Mouse (Mus musculus): ENCODE data around the gene Krt78.
A peak's percentile ranks its signal among the peaks of the same experiment; 100 is the strongest.

Krt78 gene

DNA sequence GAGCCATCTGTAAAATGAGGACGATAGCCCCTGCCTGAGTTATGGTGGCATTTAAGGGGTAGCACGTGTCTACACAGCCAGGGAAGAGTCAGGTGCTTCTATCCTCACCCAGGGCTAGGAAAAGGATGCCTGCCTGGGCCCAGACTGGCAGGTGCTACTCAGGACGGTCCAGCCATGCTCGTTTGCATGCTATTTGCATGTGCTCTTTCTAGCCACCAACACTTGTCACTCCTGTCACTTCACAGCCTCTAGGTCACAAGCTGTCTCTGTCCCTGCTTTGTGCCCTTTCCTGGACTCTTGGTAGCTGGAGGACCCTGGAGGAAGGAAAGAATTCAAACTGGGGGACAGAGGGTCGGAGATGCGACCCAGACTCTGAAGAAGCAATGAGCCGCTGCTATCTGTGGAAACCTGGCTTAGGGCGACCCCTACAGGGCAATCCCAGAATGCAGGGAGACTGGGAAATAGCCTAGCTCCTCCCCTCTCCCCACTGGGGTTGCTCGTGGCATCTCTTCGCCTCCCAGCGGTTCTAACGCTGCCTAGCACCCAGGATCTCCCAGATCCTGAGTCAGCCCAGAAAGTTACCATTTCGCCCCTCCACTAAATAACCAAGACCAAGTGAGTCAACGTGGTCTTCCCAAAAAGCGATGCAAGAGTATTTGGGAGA is 19.5 kb upstream of the Krt78 start:
- DNase-seq (ENCODE audit: low read depth, low spot score), result peak; percentile 98

DNA sequence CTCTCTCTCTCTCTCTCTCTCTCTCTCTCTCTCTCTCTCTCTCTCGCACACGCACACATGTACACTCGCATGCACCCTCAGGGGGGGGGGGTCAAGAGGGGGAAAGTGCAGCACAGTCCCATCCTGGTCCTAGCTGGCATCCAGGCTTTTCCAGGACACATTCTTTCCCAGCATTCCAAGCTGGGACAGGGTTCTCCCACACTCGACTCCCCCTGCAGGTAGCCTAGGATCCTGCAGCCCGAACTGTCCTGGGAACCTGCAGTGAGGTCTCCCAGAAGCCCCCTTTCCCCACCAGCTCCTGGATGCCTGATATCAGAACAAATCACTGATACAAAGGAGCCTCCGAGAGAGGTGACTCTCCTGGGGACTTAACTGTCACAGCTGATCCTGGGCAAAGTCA is 16.4 kb upstream of the Krt78 start:
- peak; percentile 61 for DNase-seq (ENCODE audit: low read depth, low spot score)

DNA sequence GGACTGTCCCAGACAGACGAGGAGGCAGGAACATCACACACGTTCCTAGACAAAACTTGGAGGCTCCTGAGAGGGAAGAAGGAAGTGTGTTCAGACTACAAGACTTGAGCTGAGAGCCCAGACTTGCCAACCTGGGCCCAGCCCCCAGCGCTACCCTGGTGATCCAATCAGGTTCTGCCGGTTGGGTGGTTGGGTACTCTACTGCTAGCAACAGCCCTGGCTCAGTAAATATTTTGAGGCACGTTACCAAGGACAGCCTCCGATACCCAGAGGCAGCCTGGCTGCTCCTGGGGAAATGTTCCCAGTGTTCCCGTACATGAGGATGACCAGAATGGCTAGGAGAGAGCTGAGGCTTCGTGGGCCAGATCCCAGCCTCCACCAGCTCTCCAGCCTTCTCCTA is 12.7 kb upstream of the Krt78 start:
- DNase-seq (ENCODE audit: low read depth, low spot score), result no peak

- no peak for DNase-seq (ENCODE audit: low read depth, low spot score)
Observed at GRCm38 (mm10) chr15:101958891-101959290, 4.8 kb upstream of the Krt78 start.

DNA sequence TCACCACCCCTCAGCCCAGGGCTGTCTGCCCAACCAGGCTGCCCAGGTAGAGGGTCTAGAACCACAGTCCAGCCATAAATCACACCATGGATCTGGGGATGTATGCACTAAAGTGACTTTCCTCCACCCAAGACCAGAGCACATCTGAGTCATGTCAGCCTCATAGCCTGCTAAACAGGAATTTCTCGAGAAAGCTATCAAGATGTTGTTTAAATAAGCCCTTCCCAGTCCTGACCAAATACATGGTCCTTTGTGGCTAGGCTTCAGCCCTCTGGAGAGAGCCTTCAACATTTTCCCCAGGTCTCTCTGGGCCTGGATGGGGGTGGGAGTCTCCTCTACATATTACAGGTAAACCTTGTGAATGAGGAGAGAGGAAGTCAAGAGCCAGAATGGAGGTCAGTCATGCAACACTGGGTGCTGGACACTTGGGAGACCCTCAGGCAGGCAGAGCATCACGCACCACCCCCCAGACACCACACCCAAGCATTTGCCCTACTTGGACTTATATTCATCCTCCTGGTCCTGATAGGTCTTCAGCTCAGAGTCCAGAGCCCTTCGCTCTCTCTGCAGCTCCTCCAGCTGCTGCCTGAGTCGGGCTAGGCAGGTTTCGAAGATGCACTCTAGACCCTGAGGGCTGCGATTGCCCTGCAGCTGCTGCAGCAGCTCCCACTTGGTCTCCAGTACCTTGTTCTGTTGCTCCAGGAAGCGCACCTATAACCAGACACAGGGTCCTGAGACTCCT is 1.2 kb downstream of the Krt78 start:
- no peak for DNase-seq (ENCODE audit: low read depth, low spot score)

DNA sequence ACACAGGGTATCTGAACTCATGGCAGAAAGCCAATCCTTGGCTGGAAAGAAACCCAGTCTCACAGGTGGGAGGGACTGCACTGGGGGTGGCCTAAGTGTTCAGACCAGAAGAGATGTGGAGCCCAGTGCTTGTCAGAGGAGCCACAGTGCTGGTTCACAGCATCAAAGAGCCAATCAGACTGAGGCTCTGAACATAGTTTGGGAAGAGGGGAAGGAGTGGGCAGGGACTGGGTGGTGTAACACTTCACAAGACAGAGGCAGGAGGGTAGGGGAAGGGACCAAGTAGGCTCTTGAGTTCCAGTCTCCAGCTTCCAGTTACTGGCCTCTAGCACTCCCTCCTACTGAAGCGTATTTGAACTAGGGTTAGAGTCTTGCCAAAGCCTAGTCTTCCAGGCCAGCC is 8.7 kb downstream of the Krt78 start:
- DNase-seq (ENCODE audit: low read depth, low spot score), result no peak

DNA sequence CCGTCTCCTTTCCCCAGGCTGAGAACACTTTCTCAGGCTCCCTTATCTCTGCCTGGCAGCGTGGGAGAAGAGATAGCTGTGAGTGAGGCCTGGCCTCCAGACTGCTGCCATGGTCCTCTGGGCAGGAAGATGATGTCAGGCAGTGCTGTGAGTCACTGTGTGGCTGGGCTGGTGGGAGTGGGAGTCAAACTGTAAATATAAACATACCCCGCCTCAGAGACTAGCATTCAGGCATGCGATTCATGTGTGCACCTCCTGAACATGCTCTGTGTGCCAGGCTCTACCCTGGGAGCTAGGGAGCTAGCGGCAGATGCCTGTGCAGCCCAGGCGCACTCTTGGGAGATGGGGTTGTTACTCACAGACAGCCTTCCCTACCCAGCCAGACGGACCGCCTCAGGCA is 12.1 kb downstream of the Krt78 start:
- DNase-seq (ENCODE audit: low read depth, low spot score), result peak; percentile 58

DNA sequence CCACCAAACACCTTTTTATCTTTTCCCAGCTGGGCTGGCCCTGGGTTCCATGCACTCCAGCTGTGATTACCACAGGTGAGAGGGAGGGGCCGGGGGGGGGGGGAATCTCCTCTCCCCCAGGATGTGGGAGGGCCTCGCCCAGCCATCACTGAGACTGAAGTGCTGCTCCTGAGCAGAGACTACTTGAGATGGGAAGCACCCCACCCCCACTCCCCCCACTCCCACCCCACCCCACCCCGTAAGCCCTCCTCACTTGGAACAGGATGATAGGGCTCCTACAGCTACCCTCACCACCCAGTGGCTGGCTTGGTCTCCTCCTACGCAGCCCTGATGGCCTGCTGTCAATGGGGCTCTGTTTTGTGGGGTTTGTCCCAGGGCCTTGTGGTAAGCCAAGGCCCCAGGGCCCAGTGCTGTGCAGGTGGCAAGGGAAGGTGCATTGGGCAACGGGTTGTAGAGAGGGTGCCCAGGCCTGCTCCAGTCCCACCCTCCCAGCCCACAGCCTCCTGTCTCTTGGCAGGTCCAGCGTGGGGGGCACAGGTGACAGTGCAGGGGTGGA is 13.7 kb downstream of the Krt78 start, which contains the start of gene Krt79:
Gene Krt79, minus strand, starts transcription at position 51 of the 556 bp plus-strand sequence.
- DNase-seq (ENCODE audit: low read depth, low spot score), result no peak

- peak; percentile 42 for DNase-seq (ENCODE audit: low read depth, low spot score)
Observed at GRCm38 (mm10) chr15:101938600-101939308, 15.3 kb downstream of the Krt78 start.

DNA sequence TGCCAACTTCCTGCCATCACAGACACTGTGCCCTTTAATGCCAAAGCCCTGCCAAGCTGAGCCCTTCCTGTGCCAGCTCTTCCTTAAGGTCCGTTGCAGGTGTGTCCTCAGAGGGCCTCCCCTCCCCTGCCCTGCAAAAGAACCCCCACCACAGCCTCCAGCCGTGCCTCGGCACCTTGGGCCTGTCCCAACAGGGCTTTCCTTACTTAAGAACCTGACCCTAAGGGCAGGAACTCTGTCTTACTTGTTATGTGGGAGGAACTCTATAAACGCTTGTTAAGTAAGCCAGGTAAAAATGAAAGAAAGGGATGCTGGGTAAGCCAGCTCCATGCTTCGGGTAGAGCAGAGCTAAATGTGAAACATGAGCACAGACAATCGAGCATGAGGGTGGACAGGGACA is 21.1 kb downstream of the Krt78 start:
- no peak for DNase-seq (ENCODE audit: low read depth, low spot score)

DNA sequence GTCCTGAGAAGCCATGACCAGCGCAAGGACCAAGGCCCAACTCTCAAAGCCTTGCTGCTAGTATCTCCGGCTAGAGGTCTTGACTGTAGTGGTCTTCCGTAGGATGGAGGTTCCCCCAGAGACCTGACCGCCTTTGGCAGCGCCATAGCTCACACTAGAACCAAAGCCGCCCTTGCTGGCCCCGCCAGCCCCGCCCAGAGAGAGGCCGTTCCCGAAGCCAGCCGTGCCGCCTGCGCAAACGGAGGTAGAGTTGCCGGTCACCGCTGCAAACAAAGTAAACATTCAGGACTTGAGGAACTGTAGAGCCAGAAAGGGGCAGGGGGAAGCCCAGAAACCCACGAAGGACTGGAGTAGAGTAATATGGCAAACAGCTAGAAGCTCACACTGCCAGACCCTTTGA is 24.4 kb downstream of the Krt78 start:
- no peak for DNase-seq (ENCODE audit: low read depth, low spot score)

DNA sequence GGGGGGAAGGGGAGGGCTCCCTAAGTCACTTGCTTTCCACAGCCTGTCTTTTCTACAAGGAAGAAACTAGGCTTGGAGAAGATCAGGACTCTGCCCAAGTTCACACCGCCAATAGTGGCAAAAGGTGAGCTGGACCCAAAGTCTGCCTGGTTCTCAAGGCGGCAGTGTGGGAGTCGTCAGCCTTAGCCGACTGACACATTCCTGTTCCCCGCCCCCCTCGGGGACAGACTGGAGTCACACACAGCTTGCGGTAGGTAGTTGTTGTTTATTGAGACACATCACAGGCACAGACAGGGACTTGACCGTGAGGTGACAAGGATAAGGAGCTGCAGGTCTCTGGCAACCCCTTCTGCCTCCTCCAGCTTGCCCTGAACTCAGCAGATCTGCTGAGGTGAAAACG is 25.0 kb downstream of the Krt78 start:
- DNase-seq (ENCODE audit: low read depth, low spot score), result no peak

DNA sequence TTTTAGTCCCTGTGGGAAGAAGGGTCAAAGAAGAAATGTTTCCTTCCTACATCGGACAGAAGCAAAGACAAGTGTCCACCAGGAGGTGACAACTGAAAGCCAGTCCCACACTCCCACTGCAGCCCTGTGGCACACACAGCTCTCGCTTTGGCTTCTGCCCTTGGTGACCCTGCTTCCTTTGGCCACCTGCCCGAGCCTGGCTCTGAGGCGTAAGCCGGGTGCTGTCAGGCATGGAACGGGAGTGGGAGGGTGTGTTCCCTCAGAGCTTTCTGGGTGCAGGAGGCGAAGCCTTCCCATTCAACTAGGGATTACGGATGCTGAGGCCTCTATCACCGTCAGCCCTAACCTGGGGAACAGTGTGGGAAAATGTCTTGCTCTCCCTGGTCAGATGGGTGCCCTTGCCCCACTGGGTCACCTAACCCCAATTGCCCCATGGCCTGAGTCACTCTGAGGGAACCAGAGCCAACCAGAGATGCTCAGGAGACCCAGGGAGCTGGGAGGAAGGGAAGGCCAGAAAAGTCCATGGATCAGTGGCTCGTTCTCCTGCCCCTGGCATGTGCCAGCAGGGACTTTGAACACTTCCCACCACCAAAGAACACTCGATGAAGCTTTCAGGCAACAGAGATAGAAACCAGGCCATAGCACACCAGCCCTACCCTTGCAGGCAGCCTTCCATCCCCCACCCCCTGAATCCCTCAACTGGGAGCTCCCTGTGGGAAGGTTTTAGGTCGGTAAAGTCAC is 26.6 kb downstream of the Krt78 start:
- DNase-seq (ENCODE audit: low read depth, low spot score), result no peak

DNA sequence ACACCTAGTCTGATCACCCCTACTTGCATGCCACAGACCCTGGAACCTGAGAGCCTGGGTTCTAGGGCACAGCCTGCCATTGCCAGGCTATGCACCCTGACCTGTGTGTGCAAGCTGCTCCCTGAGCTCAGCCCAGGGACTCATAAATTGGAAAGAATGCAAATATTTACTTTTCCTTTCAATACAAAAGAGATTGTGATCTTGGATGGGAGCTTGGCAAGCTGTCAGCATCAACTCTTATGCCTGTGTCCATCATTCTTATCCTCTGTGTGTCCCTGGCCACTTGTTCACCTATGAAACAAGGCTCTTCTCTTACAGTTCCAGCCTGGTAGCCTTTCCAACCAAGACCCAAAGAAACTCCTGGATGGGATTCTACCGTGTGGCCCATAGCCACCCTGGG is 29.0 kb downstream of the Krt78 start:
- no peak for DNase-seq (ENCODE audit: low read depth, low spot score)

DNA sequence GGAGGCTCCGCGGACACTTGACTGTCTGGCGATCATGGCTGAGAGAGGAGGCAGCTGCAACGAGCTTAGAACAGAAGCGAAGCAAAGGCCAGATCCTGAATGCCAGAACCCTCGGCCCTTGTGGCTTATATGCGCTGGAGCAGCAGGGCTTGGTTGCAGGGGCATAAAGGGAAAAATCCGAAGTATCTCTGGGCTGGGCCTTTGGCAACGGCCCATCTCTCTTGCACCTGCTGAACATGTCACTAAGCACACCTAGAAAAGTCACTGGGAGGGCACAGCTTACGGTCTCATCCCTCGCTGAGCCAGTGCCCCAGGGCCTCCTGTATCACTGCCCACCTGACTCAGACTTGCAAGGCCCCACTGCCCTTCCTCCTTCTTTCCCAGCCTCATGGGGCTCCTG is 29.5 kb downstream of the Krt78 start, which contains the start of gene Krt4:
Gene Krt4, minus strand, starts transcription at position 101 of the 400 bp plus-strand sequence.
- DNase-seq (ENCODE audit: low read depth, low spot score), result no peak

- no peak for DNase-seq (ENCODE audit: low read depth, low spot score)
Observed at GRCm38 (mm10) chr15:101922296-101922695, 31.8 kb downstream of the Krt78 start.

DNA sequence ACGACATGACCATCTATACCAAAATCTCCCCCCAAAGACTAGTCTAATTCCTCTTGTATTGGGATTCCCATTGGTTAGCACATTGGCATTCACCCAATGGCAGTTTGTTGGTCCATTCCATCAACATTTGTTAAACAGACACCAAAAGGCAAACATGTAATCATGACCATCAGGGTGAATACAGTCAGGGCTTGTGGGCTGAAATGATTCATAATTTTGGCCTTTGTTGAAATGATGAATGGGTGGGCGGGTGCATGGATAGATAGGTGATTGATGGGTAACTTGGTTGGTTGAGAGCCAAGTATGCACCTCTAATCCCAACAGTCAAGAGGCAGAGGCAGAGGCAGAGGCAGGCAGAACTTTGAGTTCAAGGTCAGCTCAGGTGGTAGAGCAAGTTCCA is 38.0 kb downstream of the Krt78 start:
- DNase-seq (ENCODE audit: low read depth, low spot score), result peak; percentile 47

- no peak for DNase-seq (ENCODE audit: low read depth, low spot score)
Observed at GRCm38 (mm10) chr15:101904849-101905248, 49.2 kb downstream of the Krt78 start.

- DNase-seq (ENCODE audit: low read depth, low spot score), result peak; percentile 15
Observed at GRCm38 (mm10) chr15:101902171-101903149, 51.6 kb downstream of the Krt78 start.

All from 3T3-L1 (cell line).